Mouse (Mus musculus): Measurements from ENCODE around the gene Slc24a4.

GRCm38 (mm10) chr12:102112901-102113300 lies 15.6 kb upstream of the Slc24a4 start:
- TF ChIP-seq CTCF (IDR thresholded peaks at IDR 0.05; ENCODE audit: borderline replicate concordance, extremely low read depth, insufficient read depth, insufficient read length) (no peak), POLR2A (IDR thresholded peaks at IDR 0.05; ENCODE audit: borderline replicate concordance, extremely low read depth, insufficient read depth, insufficient read length, poor library complexity, severe bottlenecking) (no peak)

All from brain, embryonic 14.5 days (tissue).